In genomic region chr9:57304251-57304650, GRCm38 (mm10) we compare ENCODE assay signal across 27 mouse cellular contexts. TPM values are rescaled to one million over a fixed set of nuclear protein-coding genes. Genes with fewer than 3 reads are reported as not detected.
DNase-seq lines count a peak whose midpoint lies in the region; ATAC-seq and TF ChIP-seq lines count a peak whose summit lies in the region.
"Had no signal": no experiment of that assay in that cellular context is flagged by ENCODE, and none has a peak within 500 bp of the region (broad histone marks: within the 10 kb centered on the region; RNA-seq: fewer than 3 reads in every experiment).

No protein-coding gene starts in this region.

- DNase-seq in liver = peak; percentile 56
- DNase-seq in liver, embryonic 11.5 days (ENCODE audit: low spot score) = no peak
- DNase-seq in c-Kit-negative CD71-positive TER-119-positive erythroid progenitor cells, embryonic 14.5 days (ENCODE audit: low read depth, low spot score) = peak; percentile 27
- no peak for DNase-seq in liver, embryonic 14.5 days (ENCODE audit: low read depth in 3 of 3, low spot score in 3 of 3)
- DNase-seq in midbrain, embryonic 10.5 days (ENCODE audit: low spot score) = no peak
- no peak for DNase-seq in cerebellum, adult 9-11 months
- DNase-seq: adrenal gland, postnatal 10 days; adrenal gland, postnatal 36 days; B cell, adult 2 months; cerebellum, adult 11 months; cerebellum, adult 2 months; cerebellum, postnatal 10 days; gastrocnemius, postnatal 10 days; gastrocnemius, postnatal 36 days; heart, adult 2 months; heart, postnatal 14 days; heart, postnatal 4 days had no signal

- no peak overlapping the region for H3K9ac ChIP-seq in liver, embryonic 11.5 days (ENCODE audit: low read depth, low read length)
- peak overlapping the region; percentile 34 for H3K9ac ChIP-seq in liver, embryonic 14.5 days (replicated peaks)
- H3K9ac ChIP-seq: forebrain, embryonic 12.5 days; forebrain, embryonic 15.5 days; heart, embryonic 13.5 days; hindbrain, embryonic 14.5 days had no signal

- peaks cover 10% of the 10 kb centered on the region for H3K4me1 ChIP-seq in liver, embryonic 11.5 days (replicated peaks; ENCODE audit: control insufficient read depth, insufficient read depth, low read length)
- H3K4me1 ChIP-seq in liver, embryonic 14.5 days (replicated peaks; ENCODE audit: control insufficient read depth in 2 of 2, insufficient read depth in 2 of 2, low read length in 1 of 2) = peaks cover 53 to 62% of the 10 kb centered on the region in 2 experiments
- no peaks in the 10 kb centered on the region for H3K4me1 ChIP-seq in midbrain, embryonic 10.5 days
- H3K4me1 ChIP-seq: forebrain, embryonic 12.5 days; forebrain, embryonic 15.5 days; heart, embryonic 13.5 days had no signal

- H3K9me3 ChIP-seq in liver, embryonic 11.5 days (ENCODE audit: control insufficient read depth, low read length) = peaks cover 2% of the 10 kb centered on the region; the same call in 1 of the 2 replicates
- no peaks in the 10 kb centered on the region for H3K9me3 ChIP-seq in liver, embryonic 14.5 days (ENCODE audit: control insufficient read depth, low read length)
- no peaks in the 10 kb centered on the region; the same call in 1 of the 2 replicates for H3K9me3 ChIP-seq in midbrain, embryonic 10.5 days (replicated peaks)
- H3K9me3 ChIP-seq: forebrain, embryonic 12.5 days; forebrain, embryonic 15.5 days had no signal

- 78% methylated on average over 2 of the region's 2 CpGs for WGBS in liver, embryonic 11.5 days
- WGBS in liver, embryonic 14.5 days (ENCODE audit: insufficient replicate concordance) = 65% methylated on average over 2 of the region's 2 CpGs
- 92% methylated on average over 2 of the region's 2 CpGs for WGBS in midbrain, embryonic 10.5 days

- H3K27me3 ChIP-seq in liver, embryonic 11.5 days (replicated peaks; ENCODE audit: control insufficient read depth, insufficient read depth, low read length) = no peaks in the 10 kb centered on the region
- no peaks in the 10 kb centered on the region for H3K27me3 ChIP-seq in liver, embryonic 14.5 days (ENCODE audit: control insufficient read depth, insufficient read depth, low read length)
- H3K27me3 ChIP-seq in midbrain, embryonic 10.5 days (ENCODE audit: low read depth, poor library complexity, severe bottlenecking) = no peaks in the 10 kb centered on the region
- H3K27me3 ChIP-seq: CH12.LX; forebrain, embryonic 12.5 days; forebrain, embryonic 15.5 days; heart, embryonic 13.5 days; Patski had no signal

- H3K27ac ChIP-seq in liver, embryonic 11.5 days (ENCODE audit: low read depth, low read length) = no peak overlapping the region
- peak overlapping the region; percentile 62 for H3K27ac ChIP-seq in liver, embryonic 14.5 days
- no peak overlapping the region for H3K27ac ChIP-seq in midbrain, embryonic 10.5 days (replicated peaks)
- H3K27ac ChIP-seq: forebrain, embryonic 12.5 days; forebrain, embryonic 15.5 days; heart, adult 2 months; heart, embryonic 10.5 days; heart, embryonic 13.5 days; hindbrain, embryonic 14.5 days; hindbrain, postnatal 0 days had no signal

- no peak for ATAC-seq in liver, embryonic 11.5 days (replicated peaks; ENCODE audit: low FRiP score)
- ATAC-seq in liver, embryonic 14.5 days (ENCODE audit: insufficient read depth) = no peak
- ATAC-seq: forebrain, embryonic 15.5 days; hindbrain, postnatal 0 days; inflammation-experienced regulatory T-cells, adult 6 months; Patski had no signal

- TF ChIP-seq EP300 in liver, embryonic 14.5 days (IDR thresholded peaks at IDR 0.05; ENCODE audit: low read depth) = no peak

- no peak overlapping the region for H3K4me2 ChIP-seq in liver, embryonic 11.5 days
- H3K4me2 ChIP-seq in liver, embryonic 14.5 days (ENCODE audit: low read depth) = peak overlapping the region; percentile 25
- H3K4me2 ChIP-seq: forebrain, embryonic 12.5 days; forebrain, embryonic 15.5 days; heart, embryonic 13.5 days; hindbrain, embryonic 14.5 days had no signal

- TF ChIP-seq CTCF in liver, embryonic 14.5 days (IDR thresholded peaks at IDR 0.05; ENCODE audit: low read depth) = no peak

- H3K36me3 ChIP-seq in liver, embryonic 11.5 days (ENCODE audit: control insufficient read depth, insufficient read depth, low read length) = no peaks in the 10 kb centered on the region
- H3K36me3 ChIP-seq in liver, embryonic 14.5 days (replicated peaks; ENCODE audit: control insufficient read depth, insufficient read depth, low read depth) = no peaks in the 10 kb centered on the region
- no peaks in the 10 kb centered on the region for H3K36me3 ChIP-seq in midbrain, embryonic 10.5 days
- H3K36me3 ChIP-seq: forebrain, embryonic 12.5 days; forebrain, embryonic 15.5 days; G1E; heart, embryonic 10.5 days; heart, embryonic 13.5 days had no signal

- no peak overlapping the region for H3K4me3 ChIP-seq in liver, embryonic 11.5 days (ENCODE audit: low read depth, low read length)
- no peak overlapping the region for H3K4me3 ChIP-seq in liver, embryonic 14.5 days (ENCODE audit: insufficient read depth in 1 of 2, low read depth in 2 of 2, low read length in 2 of 2)
- no peak overlapping the region for H3K4me3 ChIP-seq in midbrain, embryonic 10.5 days
- H3K4me3 ChIP-seq: forebrain, embryonic 12.5 days; forebrain, embryonic 15.5 days; heart, adult 2 months; heart, embryonic 10.5 days; heart, embryonic 13.5 days had no signal

RNA-seq across cellular contexts. Expression of gene 1700017B05Rik, which starts 41.8 kb away (rescaled TPM):
- polyA plus RNA-seq in liver, embryonic 11.5 days (2014; fragmentation: Nextera tagmentation; extraction: Ambion mirVana) = 27.0 and 29.5 TPM in 2 replicates
- 8.1 and 10.3 TPM in 2 replicates for polyA plus RNA-seq in liver, embryonic 14.5 days (2012; rRNA removed)
- polyA plus RNA-seq in liver, embryonic 14.5 days (2014; fragmentation: Nextera tagmentation; extraction: Ambion mirVana) = 12.6 and 13.3 TPM in 2 replicates
- polyA plus RNA-seq in midbrain, embryonic 10.5 days (2016; fragmentation: Nextera tagmentation; extraction: Ambion mirVana) = 11.8 TPM in 2 replicates

Comparison
In these comparisons a context has a peak if more than half of its experiments do, and no peak if none do; other contexts are left out.
1. DNase-seq: peak in liver (single experiment) and c-Kit-negative CD71-positive TER-119-positive erythroid progenitor cells, embryonic 14.5 days (single experiment); none in liver, embryonic 11.5 days (single experiment), liver, embryonic 14.5 days (0 of 3), midbrain, embryonic 10.5 days (single experiment) and cerebellum, adult 9-11 months (single experiment).